Mouse (Mus musculus) heart, embryonic 16.5 days (tissue): Measurements from ENCODE around the gene Card9. TPM values are rescaled to one million over a fixed set of nuclear protein-coding genes. Genes with fewer than 3 reads are reported as not detected.
A peak's percentile ranks its signal among the peaks of the same experiment; 100 is the strongest.
"Not testable (repeated sequence)": the region's sequence is repeated elsewhere in the genome, so short reads cannot be mapped to it uniquely, and the experiment has no call there.

Experiments used
- ATAC-seq: fragments of 200-750 bp; cut with Nextera tagmentation; replicated peaks from 2 replicates; pipeline ENCODE4 v1.8.0; 2017; ENCODE audit warnings: moderate number of reproducible peaks; ENCODE audit not compliant: insufficient read depth, low FRiP score; ENCODE audit errors: extremely low read depth
- H3K27ac ChIP-seq: fragments of 300-500 bp; sonication (generic); 2 replicates; pipeline ENCODE4 v1.5.1; 2014; ENCODE audit warnings: mild to moderate bottlenecking, low read length, control low read depth, moderate library complexity
- H3K27me3 ChIP-seq: fragments of 300-500 bp; sonication (generic); 2 replicates; pipeline ENCODE4 v1.6.1; 2014; ENCODE audit warnings: low read length, mixed read lengths; ENCODE audit not compliant: control insufficient read depth, insufficient read depth
- H3K36me3 ChIP-seq: fragments of 300-500 bp; sonication (generic); 2 replicates; pipeline ENCODE4 v1.6.1; 2014; ENCODE audit not compliant: control insufficient read depth, insufficient read depth
- H3K4me1 ChIP-seq: fragments of 300-500 bp; sonication (generic); 2 replicates; pipeline ENCODE4 v1.6.1; 2014; ENCODE audit warnings: low read length, mixed read lengths; ENCODE audit not compliant: control insufficient read depth, insufficient read depth
- H3K4me2 ChIP-seq: fragments of 300-500 bp; sonication (generic); 2 replicates; pipeline ENCODE4 v1.6.1; 2014; ENCODE audit warnings: low read depth, mild to moderate bottlenecking, control low read depth, low read length
- H3K4me3 ChIP-seq: fragments of 300-500 bp; sonication (generic); 2 replicates; pipeline ENCODE4 v1.5.1; 2014; ENCODE audit warnings: mild to moderate bottlenecking, control low read depth, low read length
- H3K9ac ChIP-seq: fragments of 300-500 bp; sonication (generic); 2 replicates; pipeline ENCODE4 v1.6.1; 2014; ENCODE audit warnings: low read length, control low read depth
- H3K9me3 ChIP-seq: fragments of 300-500 bp; sonication (generic); replicated peaks from 2 replicates; pipeline ENCODE4 v1.6.1; 2016; ENCODE audit warnings: low read length; ENCODE audit not compliant: control insufficient read depth
- WGBS: fragments of 180-500 bp; shearing (Covaris S2); extraction: QIAGEN DNeasy Blood & Tissue Kit; methylation state at CpG from one replicate; pipeline ENCODE4 v1.1.7; 2014; 5-methylcytosine and 5-hydroxymethylcytosine counted together
- polyA plus RNA-seq: library from polyadenylated mRNA; unstranded; fragments of >200 nt; fragmentation: Nextera tagmentation; extraction: Ambion mirVana; gene quantifications from 2 replicates; pipeline ENCODE4 v1.2.1, GENCODE M21; 2015

Gene Card9
- polyA plus RNA-seq, 1 experiment from 2014 or later, result 1.2 TPM

- Histone ChIP-seq H3K4me1 (no peaks in the 10 kb centered on the region; the same call in 1 of the 2 replicates), H3K4me2 (no peak overlapping the region), H3K9ac (no peak overlapping the region), H3K4me3 (no peak overlapping the region), H3K9me3 (no peaks in the 10 kb centered on the region), H3K36me3 (peaks cover 64% of the 10 kb centered on the region), H3K27me3 (no peaks in the 10 kb centered on the region), H3K27ac (no peak overlapping the region)
- 0 out of 2 replicates have a peak, but pooled peaks have one; percentile 15 for ATAC-seq
- 81% methylated on average over 8 of the region's 8 CpGs for WGBS
These were observed 38.3 kb upstream of the Card9 start for GRCm38 (mm10) chr2:26398978-26399377.

GRCm38 (mm10) chr2:26391617-26392016, 30.9 kb upstream of the Card9 start:
- Histone ChIP-seq H3K4me3 (no peak overlapping the region), H3K27me3 (no peaks in the 10 kb centered on the region), H3K36me3 (peaks cover 56% of the 10 kb centered on the region), H3K9ac (no peak overlapping the region), H3K9me3 (no peaks in the 10 kb centered on the region), H3K27ac (no peak overlapping the region), H3K4me1 (peaks cover 11% of the 10 kb centered on the region), H3K4me2 (no peak overlapping the region)
- no peak for ATAC-seq
- WGBS, result 86% methylated on average over 6 of the region's 6 CpGs

- Histone ChIP-seq H3K9me3 (no peaks in the 10 kb centered on the region), H3K36me3 (peaks cover 54% of the 10 kb centered on the region), H3K4me2 (no peak overlapping the region), H3K27ac (no peak overlapping the region), H3K9ac (no peak overlapping the region), H3K4me1 (peaks cover 11% of the 10 kb centered on the region), H3K4me3 (no peak overlapping the region), H3K27me3 (no peaks in the 10 kb centered on the region)
- 83% methylated on average over 3 of the region's 3 CpGs for WGBS
- no peak for ATAC-seq
These were observed 30.2 kb upstream of the Card9 start for GRCm38 (mm10) chr2:26390954-26391353.

- Histone ChIP-seq H3K9ac (peak within 1 kb of the TSS; percentile 90), H3K4me3 (peak within 1 kb of the TSS; percentile 92), H3K4me1 (peaks cover 11% of the 10 kb centered on the region), H3K27ac (peak within 1 kb of the TSS; percentile 43; the same call in 1 of the 2 replicates), H3K27me3 (no peaks in the 10 kb centered on the region), H3K36me3 (peaks cover 52% of the 10 kb centered on the region), H3K9me3 (no peaks in the 10 kb centered on the region), H3K4me2 (peak within 1 kb of the TSS; percentile 94)
- WGBS, result under 1% methylated on average over 60 of the region's 60 CpGs
- ATAC-seq, result peak; percentile 87
These were observed 28.5 kb upstream of the Card9 start, which contains the start of the genes Entr1 and Pmpca for GRCm38 (mm10) chr2:26389154-26389690. TSS of gene Entr1 (minus strand) at chr2:26389316. TSS of gene Pmpca (plus strand) at chr2:26389339.

GRCm38 (mm10) chr2:26388682-26389153, 28.0 kb upstream of the Card9 start:
- Histone ChIP-seq H3K36me3 (peaks cover 53% of the 10 kb centered on the region), H3K27ac (peak overlapping the region; percentile 41; the same call in 1 of the 2 replicates), H3K4me3 (peak overlapping the region; percentile 92), H3K4me2 (peak overlapping the region; percentile 94), H3K4me1 (peaks cover 11% of the 10 kb centered on the region), H3K9ac (peak overlapping the region; percentile 90), H3K9me3 (no peaks in the 10 kb centered on the region), H3K27me3 (no peaks in the 10 kb centered on the region)
- under 1% methylated on average over 45 of the region's 45 CpGs for WGBS
- peak; percentile 39 for ATAC-seq

- Histone ChIP-seq H3K9me3 (no peaks in the 10 kb centered on the region), H3K4me3 (peak overlapping the region; percentile 92; the same call in 1 of the 2 replicates), H3K27ac (no peak overlapping the region), H3K9ac (no peak overlapping the region), H3K4me1 (peaks cover 11% of the 10 kb centered on the region), H3K4me2 (peak overlapping the region; percentile 94), H3K27me3 (no peaks in the 10 kb centered on the region), H3K36me3 (peaks cover 52% of the 10 kb centered on the region)
- 85% methylated on average over 3 of the region's 3 CpGs for WGBS
- no peak for ATAC-seq
These were observed 27.0 kb upstream of the Card9 start for GRCm38 (mm10) chr2:26387713-26388112.

GRCm38 (mm10) chr2:26380871-26381270, 20.2 kb upstream of the Card9 start:
- not testable (repeated sequence) for H3K27me3 ChIP-seq, H3K9me3 ChIP-seq, H3K4me1 ChIP-seq, H3K27ac ChIP-seq, ATAC-seq
- Histone ChIP-seq H3K4me3 (peak overlapping the region; percentile 87), H3K4me2 (peak overlapping the region; percentile 86), H3K36me3 (peaks cover 52% of the 10 kb centered on the region), H3K9ac (peak overlapping the region; percentile 87)
- 27% methylated on average over 6 of the region's 6 CpGs for WGBS

GRCm38 (mm10) chr2:26380131-26380771, 19.5 kb upstream of the Card9 start, which contains the start of gene Snapc4:
TSS of gene Snapc4 (minus strand) at chr2:26380653.
- Histone ChIP-seq H3K36me3 (peaks cover 52% of the 10 kb centered on the region), H3K4me3 (peak within 1 kb of the TSS; percentile 87), H3K9ac (peak within 1 kb of the TSS; percentile 87), H3K27ac (peak within 1 kb of the TSS; percentile 47), H3K27me3 (no peaks in the 10 kb centered on the region), H3K4me2 (peak within 1 kb of the TSS; percentile 86), H3K9me3 (no peaks in the 10 kb centered on the region), H3K4me1 (peaks cover 4% of the 10 kb centered on the region)
- WGBS, result under 1% methylated on average over 38 of the region's 38 CpGs
- ATAC-seq, result peak; percentile 91

- Histone ChIP-seq H3K9ac (no peak overlapping the region), H3K4me3 (no peak overlapping the region), H3K4me1 (no peaks in the 10 kb centered on the region), H3K9me3 (no peaks in the 10 kb centered on the region), H3K27me3 (no peaks in the 10 kb centered on the region), H3K36me3 (peaks cover 79% of the 10 kb centered on the region), H3K4me2 (no peak overlapping the region), H3K27ac (no peak overlapping the region)
- 94% methylated on average over 8 of the region's 8 CpGs for WGBS
- no peak for ATAC-seq
These were observed 11.7 kb upstream of the Card9 start for GRCm38 (mm10) chr2:26372396-26372795.
